Mouse (Mus musculus) CH12.LX (cell line): ENCODE measurements around the gene Ninj1. TPM values are rescaled to one million over a fixed set of nuclear protein-coding genes. Genes with fewer than 3 reads are reported as not detected.

Source experiments
- DNase-seq: peaks from one replicate; pipeline ENCODE4 v3.0.0-alpha.2; 2013; ENCODE audit errors: extremely low read depth
- H3K27ac ChIP-seq: 2 replicates; pipeline ENCODE4 v1.5.1; 2012; ENCODE audit warnings: low read depth, mild to moderate bottlenecking, control low read depth, moderate library complexity; ENCODE audit not compliant: insufficient read depth
- H3K27me3 ChIP-seq: replicated peaks from 2 replicates; pipeline ENCODE3; 2012; ENCODE audit warnings: inconsistent platforms
- H3K36me3 ChIP-seq, 2 experiments: replicated peaks in 1 of 2; 2 replicates each; pipeline versions ENCODE3 to v1.6.1; 2012; ENCODE audit warnings: inconsistent platforms in 1 of 2, low read length in 1 of 2, mild to moderate bottlenecking in 1 of 2, mixed read lengths in 1 of 2, moderate library complexity in 1 of 2; ENCODE audit not compliant: control insufficient read depth in 1 of 2, insufficient read depth in 1 of 2
- H3K4me1 ChIP-seq, 2 experiments: 2 replicates each; pipeline ENCODE4 v1.6.1; 2012; ENCODE audit warnings: inconsistent platforms in 1 of 2, moderate library complexity in 1 of 2; ENCODE audit not compliant: insufficient read depth in 2 of 2, control insufficient read depth in 1 of 2
- H3K4me2 ChIP-seq: 2 replicates; pipeline ENCODE4 v1.6.1; 2012; ENCODE audit warnings: low read depth, mild to moderate bottlenecking, control low read depth; ENCODE audit not compliant: poor library complexity, insufficient read depth, severe bottlenecking
- H3K4me3 ChIP-seq, 3 experiments: fragments of 150-350 bp in 1 of 3; sonication (generic) in 1 of 3; replicated peaks in 1 of 3; 2 replicates each; pipeline versions ENCODE3 to v1.5.1; 2011 to 2012; ENCODE audit warnings: low read depth in 2 of 3, low read length in 2 of 3, mild to moderate bottlenecking in 2 of 3, moderate library complexity in 2 of 3, control low read depth in 1 of 3, improper control_type of control experiment in 1 of 3, inconsistent platforms in 1 of 3, mixed read lengths in 1 of 3; ENCODE audit not compliant: poor library complexity in 1 of 3
- H3K79me2 ChIP-seq: replicated peaks from 2 replicates; pipeline ENCODE4 v1.6.1; 2012; ENCODE audit warnings: mild to moderate bottlenecking, moderate library complexity; ENCODE audit not compliant: control insufficient read depth, poor library complexity, insufficient read depth, severe bottlenecking; ENCODE audit errors: extremely low read depth
- H3K9ac ChIP-seq: 2 replicates; pipeline ENCODE4 v1.6.1; 2012; ENCODE audit warnings: low read depth, mild to moderate bottlenecking, control low read depth, moderate library complexity; ENCODE audit not compliant: insufficient read depth
- H3K9me3 ChIP-seq: replicated peaks from 2 replicates; pipeline ENCODE3; 2012; ENCODE audit warnings: low read length, inconsistent platforms, mixed read lengths
- CHD1 ChIP-seq: IDR thresholded peaks from 2 replicates; pipeline ENCODE4 v1.6.1; 2012; ENCODE audit warnings: low read depth, low read length, improper control_type of control experiment, inconsistent platforms
- CHD2 ChIP-seq: IDR thresholded peaks from 2 replicates; pipeline ENCODE4 v1.6.1; 2011; ENCODE audit warnings: low read length, improper control_type of control experiment
- CTCF ChIP-seq, 2 experiments: IDR thresholded peaks in 1 of 2; conservative IDR thresholded peaks in 1 of 2; 2 replicates each; pipeline ENCODE4 v1.5.1; 2011 to 2012; ENCODE audit warnings: low read depth in 2 of 2, low read length in 2 of 2, improper control_type of control experiment in 1 of 2, inconsistent platforms in 1 of 2, mild to moderate bottlenecking in 1 of 2, moderate library complexity in 1 of 2
- E2F4 ChIP-seq: IDR thresholded peaks from 2 replicates; pipeline ENCODE4 v1.6.1; 2011; ENCODE audit warnings: low read depth, low read length, improper control_type of control experiment; ENCODE audit not compliant: insufficient replicate concordance
- ELF1 ChIP-seq: IDR thresholded peaks from 2 replicates; pipeline ENCODE4 v1.6.1; 2014; ENCODE audit warnings: low read depth, mild to moderate bottlenecking, inconsistent platforms, low read length, improper control_type of control experiment
- HCFC1 ChIP-seq: IDR thresholded peaks from 2 replicates; pipeline ENCODE4 v1.6.1; 2012; ENCODE audit warnings: low read depth, mild to moderate bottlenecking, inconsistent platforms, low read length, improper control_type of control experiment
- IRF4 ChIP-seq: IDR thresholded peaks from 2 replicates; pipeline ENCODE4 v1.6.1; 2014; ENCODE audit warnings: low read depth, mild to moderate bottlenecking, inconsistent platforms, low read length, improper control_type of control experiment
- JUN ChIP-seq: IDR thresholded peaks from 2 replicates; pipeline ENCODE4 v1.6.1; 2011; ENCODE audit warnings: low read depth, mild to moderate bottlenecking, low read length, improper control_type of control experiment, moderate library complexity; ENCODE audit not compliant: insufficient read depth
- JUND ChIP-seq: conservative IDR thresholded peaks from 2 replicates; pipeline ENCODE4 v1.6.1; 2011; ENCODE audit warnings: low read depth, low read length, improper control_type of control experiment
- KAT2A ChIP-seq: IDR thresholded peaks from 2 replicates; pipeline ENCODE4 v1.6.1; 2012; ENCODE audit warnings: low read length, improper control_type of control experiment, inconsistent platforms; ENCODE audit not compliant: insufficient replicate concordance
- MAFK ChIP-seq: IDR thresholded peaks from 2 replicates; pipeline ENCODE4 v1.6.1; 2011; ENCODE audit warnings: low read length, improper control_type of control experiment; ENCODE audit not compliant: insufficient replicate concordance
- MAX ChIP-seq: IDR thresholded peaks from 2 replicates; pipeline ENCODE4 v1.6.1; 2011; ENCODE audit warnings: low read length, improper control_type of control experiment
- MAZ ChIP-seq: IDR thresholded peaks from 2 replicates; pipeline ENCODE4 v1.6.1; 2012; ENCODE audit warnings: low read depth, mild to moderate bottlenecking, inconsistent platforms, low read length, improper control_type of control experiment, moderate library complexity
- MEF2A ChIP-seq: IDR thresholded peaks from 2 replicates; pipeline ENCODE4 v1.6.1; 2014; ENCODE audit warnings: low read depth, mild to moderate bottlenecking, inconsistent platforms, low read length, improper control_type of control experiment, borderline replicate concordance
- MXI1 ChIP-seq: IDR thresholded peaks from 2 replicates; pipeline ENCODE4 v1.6.1; 2011; ENCODE audit warnings: mild to moderate bottlenecking, low read depth, low read length, improper control_type of control experiment
- MYC ChIP-seq: IDR thresholded peaks from 2 replicates; pipeline ENCODE4 v1.6.1; 2011; ENCODE audit warnings: low read depth, mild to moderate bottlenecking, improper control_type of control experiment, low read length
- NELFE ChIP-seq: IDR thresholded peaks from 2 replicates; pipeline ENCODE4 v1.6.1; 2011; ENCODE audit warnings: low read depth, low read length, improper control_type of control experiment
- PAX5 ChIP-seq: IDR thresholded peaks from 2 replicates; pipeline ENCODE4 v1.6.1; 2012; ENCODE audit warnings: low read length, inconsistent platforms, mixed read lengths
- RCOR1 ChIP-seq: conservative IDR thresholded peaks from 2 replicates; pipeline ENCODE4 v1.6.1; 2012; ENCODE audit warnings: low read depth, mild to moderate bottlenecking, inconsistent platforms, low read length, improper control_type of control experiment
- SIN3A ChIP-seq: IDR thresholded peaks from 2 replicates; pipeline ENCODE4 v1.6.1; 2012; ENCODE audit warnings: low read length, improper control_type of control experiment, inconsistent platforms
- SMC3 ChIP-seq: IDR thresholded peaks from 2 replicates; pipeline ENCODE4 v1.6.1; 2011; ENCODE audit warnings: low read depth, low read length, improper control_type of control experiment
- UBTF ChIP-seq: IDR thresholded peaks from 2 replicates; pipeline ENCODE4 v1.6.1; 2012; ENCODE audit warnings: low read depth, mild to moderate bottlenecking, inconsistent platforms, low read length, improper control_type of control experiment, moderate library complexity
- ZC3H11A ChIP-seq: IDR thresholded peaks from 2 replicates; pipeline ENCODE4 v1.6.1; 2012; ENCODE audit warnings: low read depth, mild to moderate bottlenecking, inconsistent platforms, low read length, improper control_type of control experiment
- ZKSCAN1 ChIP-seq: IDR thresholded peaks from 2 replicates; pipeline ENCODE4 v1.6.1; 2012; ENCODE audit warnings: low read depth, inconsistent platforms, low read length, improper control_type of control experiment, borderline replicate concordance
- ZMIZ1 ChIP-seq: IDR thresholded peaks from 2 replicates; pipeline ENCODE4 v1.6.1; 2012; ENCODE audit warnings: low read depth, mild to moderate bottlenecking, inconsistent platforms, low read length, improper control_type of control experiment
- ZNF384 ChIP-seq: IDR thresholded peaks from 2 replicates; pipeline ENCODE4 v1.6.1; 2012; ENCODE audit warnings: low read depth, low read length, improper control_type of control experiment, inconsistent platforms
- dilution Hi-C: fragments of 300-500 bp; cut with MboI; formaldehyde crosslinking; loops from 2 replicates; pipeline ENCODE4 v1.14.3; 2020; ENCODE audit warnings: low sequenced_read_pairs; ENCODE audit not compliant: extremely low pct_unique_long_range_greater_than_20kb, extremely low pct_ligation_motif_present
- in situ Hi-C: fragments of 300-500 bp; cut with MboI; formaldehyde crosslinking; loops from 3 replicates; pipeline ENCODE4 v1.14.3; 2019; ENCODE audit warnings: low sequenced_read_pairs, low pct_ligation_motif_present, low pct_unique_long_range_greater_than_20kb, mixed read lengths
- polyA plus RNA-seq: library from polyadenylated mRNA; unstranded; fragments of >175 nt; gene quantifications from 2 replicates; pipeline ENCODE4 v1.2.1, GENCODE M21; 2012; ENCODE audit warnings: low read depth; ENCODE audit not compliant: insufficient read length
- total RNA-seq, 2 experiments: library from RNA; depleted of rRNA; stranded (reverse); fragments of 300-350 nt in 1 of 2; fragments of >200 nt in 1 of 2; gene quantifications; 2 replicates each; pipeline ENCODE4 v1.2.3; 2012 to 2014

The Ninj1 gene
- total and polyA plus RNA-seq, 3 experiments = 12.7 to 25.2 (median 21.2) TPM

DNA sequence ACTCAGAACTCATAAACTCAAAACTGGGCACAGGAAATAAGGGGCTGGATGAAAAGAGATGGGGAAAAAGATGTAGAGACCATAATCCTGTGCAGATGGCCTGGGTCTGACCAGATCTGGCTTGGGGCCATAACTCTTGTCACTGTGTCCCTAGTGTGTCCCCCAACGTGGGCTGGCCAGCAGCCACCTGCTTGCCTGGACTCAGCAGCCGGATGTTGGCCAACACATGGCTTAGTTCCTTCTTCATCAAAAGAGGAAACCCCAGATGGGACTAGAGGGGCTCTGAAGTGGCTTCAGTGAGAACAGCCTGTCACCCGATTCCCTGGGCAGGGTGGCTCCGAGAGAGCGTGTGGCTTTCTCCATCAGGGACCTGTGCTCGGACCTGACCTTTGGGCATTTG lies 9.5 kb downstream of the Ninj1 start:
- no peaks in the 10 kb centered on the region for H3K27me3 ChIP-seq
- no peak for DNase-seq
- no peak overlapping the region for H3K4me2 ChIP-seq
- dilution Hi-C loops (no loop called here), in situ Hi-C loops (loop anchor here (25.0 kb wide), 2 partner anchors 334 to 534 kb away; partner anchors contain the start of genes Barx1 and Phf2)
- TF ChIP-seq KAT2A (no peak), UBTF (no peak), MEF2A (no peak), JUN (no peak), CHD1 (no peak), CTCF (conservative IDR thresholded peaks at IDR 0.05 in 1 of 2, IDR thresholded peaks at IDR 0.05 in 1 of 2; ENCODE audit: low read depth in 2 of 2, low read length in 2 of 2) (no peak), SMC3 (no peak), MAZ (no peak), ZKSCAN1 (no peak), ZMIZ1 (no peak), E2F4 (no peak), MAFK (no peak), MAX (no peak), MYC (no peak), JUND (no peak)
- no peaks in the 10 kb centered on the region for H3K9me3 ChIP-seq
- H3K79me2 ChIP-seq = no peaks in the 10 kb centered on the region
- peaks cover 4 to 40% of the 10 kb centered on the region in 2 experiments for H3K4me1 ChIP-seq
- H3K36me3 ChIP-seq = peaks cover 2 to 33% of the 10 kb centered on the region in 2 experiments
- H3K4me3 ChIP-seq = no peak overlapping the region
- H3K27ac ChIP-seq = no peak overlapping the region
- H3K9ac ChIP-seq = no peak overlapping the region

DNA sequence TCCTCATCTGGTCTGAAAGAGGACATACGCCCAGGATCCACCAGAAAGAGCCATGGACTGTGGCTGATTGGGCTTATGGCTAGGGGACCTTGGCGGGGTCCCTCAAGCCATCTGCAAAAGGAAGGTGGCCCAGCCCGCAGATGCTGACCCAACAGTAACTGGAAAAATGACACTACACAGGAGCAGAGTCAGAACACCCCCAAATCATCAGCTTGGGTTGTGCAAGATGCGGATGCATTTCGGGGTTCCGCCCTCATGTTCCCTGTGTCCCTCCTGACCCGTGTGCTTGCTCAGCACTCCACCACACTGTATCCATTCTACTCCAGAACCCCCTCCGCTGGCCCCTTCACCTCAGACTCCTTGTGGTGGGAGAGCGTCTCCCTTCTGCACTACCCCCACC lies 11.4 kb downstream of the Ninj1 start:
- Histone ChIP-seq H3K4me2 (no peak overlapping the region), H3K79me2 (no peaks in the 10 kb centered on the region), H3K27ac (no peak overlapping the region), H3K4me1 (peaks cover 4 to 24% of the 10 kb centered on the region in 2 experiments), H3K9me3 (no peaks in the 10 kb centered on the region), H3K9ac (no peak overlapping the region), H3K36me3 (peaks cover 2 to 37% of the 10 kb centered on the region in 2 experiments), H3K27me3 (no peaks in the 10 kb centered on the region), H3K4me3 (no peak overlapping the region)
- no peak for DNase-seq
- dilution Hi-C loops (no loop called here), in situ Hi-C loops (loop anchor here (25.0 kb wide), 2 partner anchors 336 to 536 kb away; partner anchors contain the start of genes Barx1 and Phf2)
- no peak for TF ChIP-seq JUND
- no peak for TF ChIP-seq IRF4
- TF ChIP-seq MXI1 = no peak
- no peak for TF ChIP-seq ELF1
- no peak for TF ChIP-seq RCOR1
- TF ChIP-seq SIN3A = no peak
- TF ChIP-seq ZNF384 = no peak
- no peak for TF ChIP-seq SMC3
- no peak for TF ChIP-seq HCFC1
- TF ChIP-seq ZC3H11A = no peak
- no peak for TF ChIP-seq NELFE
- TF ChIP-seq MEF2A = no peak
- TF ChIP-seq PAX5 = no peak
- no peak for TF ChIP-seq MAZ
- no peak for TF ChIP-seq CHD2
